Mouse (Mus musculus) CH12.LX (cell line): ENCODE measurements at regions not wholly inside any gene's neighbourhood (a gene's known extent, or its start where the extent isn't known, plus 50 kb on each side); places are given as distances from the start of the nearest gene placed in this dataset.

Experiments used
- DNase-seq: peaks from one replicate; pipeline ENCODE4 v3.0.0-alpha.2; 2013; ENCODE audit errors: extremely low read depth
- H3K27ac ChIP-seq: 2 replicates; pipeline ENCODE4 v1.5.1; 2012; ENCODE audit warnings: low read depth, mild to moderate bottlenecking, control low read depth, moderate library complexity; ENCODE audit not compliant: insufficient read depth
- H3K27me3 ChIP-seq: replicated peaks from 2 replicates; pipeline ENCODE3; 2012; ENCODE audit warnings: inconsistent platforms
- H3K36me3 ChIP-seq, 2 experiments: replicated peaks in 1 of 2; 2 replicates each; pipeline versions ENCODE3 to v1.6.1; 2012; ENCODE audit warnings: inconsistent platforms in 1 of 2, low read length in 1 of 2, mild to moderate bottlenecking in 1 of 2, mixed read lengths in 1 of 2, moderate library complexity in 1 of 2; ENCODE audit not compliant: control insufficient read depth in 1 of 2, insufficient read depth in 1 of 2
- H3K4me1 ChIP-seq, 2 experiments: 2 replicates each; pipeline ENCODE4 v1.6.1; 2012; ENCODE audit warnings: inconsistent platforms in 1 of 2, moderate library complexity in 1 of 2; ENCODE audit not compliant: insufficient read depth in 2 of 2, control insufficient read depth in 1 of 2
- H3K4me2 ChIP-seq: 2 replicates; pipeline ENCODE4 v1.6.1; 2012; ENCODE audit warnings: low read depth, mild to moderate bottlenecking, control low read depth; ENCODE audit not compliant: poor library complexity, insufficient read depth, severe bottlenecking
- H3K4me3 ChIP-seq, 3 experiments: fragments of 150-350 bp in 1 of 3; sonication (generic) in 1 of 3; replicated peaks in 1 of 3; 2 replicates each; pipeline versions ENCODE3 to v1.5.1; 2011 to 2012; ENCODE audit warnings: low read depth in 2 of 3, low read length in 2 of 3, mild to moderate bottlenecking in 2 of 3, moderate library complexity in 2 of 3, control low read depth in 1 of 3, improper control_type of control experiment in 1 of 3, inconsistent platforms in 1 of 3, mixed read lengths in 1 of 3; ENCODE audit not compliant: poor library complexity in 1 of 3
- H3K79me2 ChIP-seq: replicated peaks from 2 replicates; pipeline ENCODE4 v1.6.1; 2012; ENCODE audit warnings: mild to moderate bottlenecking, moderate library complexity; ENCODE audit not compliant: control insufficient read depth, poor library complexity, insufficient read depth, severe bottlenecking; ENCODE audit errors: extremely low read depth
- H3K9ac ChIP-seq: 2 replicates; pipeline ENCODE4 v1.6.1; 2012; ENCODE audit warnings: low read depth, mild to moderate bottlenecking, control low read depth, moderate library complexity; ENCODE audit not compliant: insufficient read depth
- H3K9me3 ChIP-seq: replicated peaks from 2 replicates; pipeline ENCODE3; 2012; ENCODE audit warnings: low read length, inconsistent platforms, mixed read lengths
- CHD2 ChIP-seq: IDR thresholded peaks from 2 replicates; pipeline ENCODE4 v1.6.1; 2011; ENCODE audit warnings: low read length, improper control_type of control experiment
- CTCF ChIP-seq, 2 experiments: IDR thresholded peaks in 1 of 2; conservative IDR thresholded peaks in 1 of 2; 2 replicates each; pipeline ENCODE4 v1.5.1; 2011 to 2012; ENCODE audit warnings: low read depth in 2 of 2, low read length in 2 of 2, improper control_type of control experiment in 1 of 2, inconsistent platforms in 1 of 2, mild to moderate bottlenecking in 1 of 2, moderate library complexity in 1 of 2
- E2F4 ChIP-seq: IDR thresholded peaks from 2 replicates; pipeline ENCODE4 v1.6.1; 2011; ENCODE audit warnings: low read depth, low read length, improper control_type of control experiment; ENCODE audit not compliant: insufficient replicate concordance
- ELF1 ChIP-seq: IDR thresholded peaks from 2 replicates; pipeline ENCODE4 v1.6.1; 2014; ENCODE audit warnings: low read depth, mild to moderate bottlenecking, inconsistent platforms, low read length, improper control_type of control experiment
- ETS1 ChIP-seq: conservative IDR thresholded peaks from 2 replicates; pipeline ENCODE4 v1.6.1; 2012; ENCODE audit warnings: low read depth, mild to moderate bottlenecking, inconsistent platforms, low read length, improper control_type of control experiment, moderate library complexity
- GABPA ChIP-seq: IDR thresholded peaks from 2 replicates; pipeline ENCODE4 v1.6.1; 2012; ENCODE audit warnings: low read depth, low read length, improper control_type of control experiment, inconsistent platforms; ENCODE audit not compliant: insufficient replicate concordance
- HCFC1 ChIP-seq: IDR thresholded peaks from 2 replicates; pipeline ENCODE4 v1.6.1; 2012; ENCODE audit warnings: low read depth, mild to moderate bottlenecking, inconsistent platforms, low read length, improper control_type of control experiment
- IRF4 ChIP-seq: IDR thresholded peaks from 2 replicates; pipeline ENCODE4 v1.6.1; 2014; ENCODE audit warnings: low read depth, mild to moderate bottlenecking, inconsistent platforms, low read length, improper control_type of control experiment
- JUN ChIP-seq: IDR thresholded peaks from 2 replicates; pipeline ENCODE4 v1.6.1; 2011; ENCODE audit warnings: low read depth, mild to moderate bottlenecking, low read length, improper control_type of control experiment, moderate library complexity; ENCODE audit not compliant: insufficient read depth
- KAT2A ChIP-seq: IDR thresholded peaks from 2 replicates; pipeline ENCODE4 v1.6.1; 2012; ENCODE audit warnings: low read length, improper control_type of control experiment, inconsistent platforms; ENCODE audit not compliant: insufficient replicate concordance
- MAX ChIP-seq: IDR thresholded peaks from 2 replicates; pipeline ENCODE4 v1.6.1; 2011; ENCODE audit warnings: low read length, improper control_type of control experiment
- MXI1 ChIP-seq: IDR thresholded peaks from 2 replicates; pipeline ENCODE4 v1.6.1; 2011; ENCODE audit warnings: mild to moderate bottlenecking, low read depth, low read length, improper control_type of control experiment
- NRF1 ChIP-seq: IDR thresholded peaks from 2 replicates; pipeline ENCODE4 v1.6.1; 2014; ENCODE audit warnings: low read depth, mild to moderate bottlenecking, inconsistent platforms, low read length, improper control_type of control experiment, moderate library complexity
- PAX5 ChIP-seq: IDR thresholded peaks from 2 replicates; pipeline ENCODE4 v1.6.1; 2012; ENCODE audit warnings: low read length, inconsistent platforms, mixed read lengths
- POLR2A ChIP-seq: IDR thresholded peaks from 2 replicates; pipeline ENCODE4 v1.6.1; 2011; ENCODE audit warnings: low read depth, mild to moderate bottlenecking, improper control_type of control experiment, low read length
- POLR2AphosphoS2 ChIP-seq: IDR thresholded peaks from 2 replicates; pipeline ENCODE4 v1.6.1; 2011; ENCODE audit warnings: low read depth, low read length, improper control_type of control experiment
- RAD21 ChIP-seq: IDR thresholded peaks from 2 replicates; pipeline ENCODE4 v1.6.1; 2011; ENCODE audit warnings: low read depth, mild to moderate bottlenecking, low read length, improper control_type of control experiment, moderate library complexity
- TBP ChIP-seq: conservative IDR thresholded peaks from 2 replicates; pipeline ENCODE4 v1.6.1; 2011; ENCODE audit warnings: low read depth, low read length, improper control_type of control experiment
- USF1 ChIP-seq: IDR thresholded peaks from 2 replicates; pipeline ENCODE4 v1.6.1; 2014; ENCODE audit warnings: low read depth, mild to moderate bottlenecking, inconsistent platforms, low read length, improper control_type of control experiment
- ZC3H11A ChIP-seq: IDR thresholded peaks from 2 replicates; pipeline ENCODE4 v1.6.1; 2012; ENCODE audit warnings: low read depth, mild to moderate bottlenecking, inconsistent platforms, low read length, improper control_type of control experiment
- ZMIZ1 ChIP-seq: IDR thresholded peaks from 2 replicates; pipeline ENCODE4 v1.6.1; 2012; ENCODE audit warnings: low read depth, mild to moderate bottlenecking, inconsistent platforms, low read length, improper control_type of control experiment
- dilution Hi-C: fragments of 300-500 bp; cut with MboI; formaldehyde crosslinking; loops from 2 replicates; pipeline ENCODE4 v1.14.3; 2020; ENCODE audit warnings: low sequenced_read_pairs; ENCODE audit not compliant: extremely low pct_unique_long_range_greater_than_20kb, extremely low pct_ligation_motif_present
- in situ Hi-C: fragments of 300-500 bp; cut with MboI; formaldehyde crosslinking; loops from 3 replicates; pipeline ENCODE4 v1.14.3; 2019; ENCODE audit warnings: low sequenced_read_pairs, low pct_ligation_motif_present, low pct_unique_long_range_greater_than_20kb, mixed read lengths

- H3K4me3 ChIP-seq = no peak overlapping the region
- no peak overlapping the region for H3K4me2 ChIP-seq
- no peak for DNase-seq
- H3K79me2 ChIP-seq = no peaks in the 10 kb centered on the region
- H3K9ac ChIP-seq = no peak overlapping the region
- in situ Hi-C loops = no loop called here
- TF ChIP-seq E2F4 = no peak
- no peak for TF ChIP-seq USF1
- TF ChIP-seq POLR2AphosphoS2 = no peak
- TF ChIP-seq PAX5 = no peak
- no peak for TF ChIP-seq RAD21
- TF ChIP-seq ELF1 = no peak
- H3K9me3 ChIP-seq = no peaks in the 10 kb centered on the region
- H3K27me3 ChIP-seq = no peaks in the 10 kb centered on the region
- dilution Hi-C loops = no loop called here
- no peak overlapping the region for H3K27ac ChIP-seq
- no peaks in the 10 kb centered on the region for H3K36me3 ChIP-seq
- peaks cover 0 to 15% of the 10 kb centered on the region in 2 experiments; a peak in 1 of 4 replicates for H3K4me1 ChIP-seq
These were observed 193.3 kb upstream of the Tpk1 start for GRCm38 (mm10) chr6:43859406-43859805.

- Histone ChIP-seq H3K79me2 (no peaks in the 10 kb centered on the region), H3K36me3 (no peaks in the 10 kb centered on the region), H3K9me3 (no peaks in the 10 kb centered on the region), H3K4me1 (peaks cover 0 to 15% of the 10 kb centered on the region in 2 experiments; a peak in 1 of 4 replicates), H3K4me3 (no peak overlapping the region), H3K27ac (no peak overlapping the region), H3K9ac (no peak overlapping the region), H3K4me2 (no peak overlapping the region), H3K27me3 (no peaks in the 10 kb centered on the region)
- peak; percentile 54 for DNase-seq
- TF ChIP-seq ELF1 (no peak), HCFC1 (no peak)
- dilution Hi-C loops = no loop called here
- in situ Hi-C loops = no loop called here
These were observed 191.0 kb upstream of the Tpk1 start for GRCm38 (mm10) chr6:43857046-43857445.

GRCm38 (mm10) chr6:43853461-43853860, 187.4 kb upstream of the Tpk1 start:
- in situ Hi-C loops = no loop called here
- H3K27ac ChIP-seq = no peak overlapping the region
- DNase-seq = no peak

More at GRCm38 (mm10) chr6:43853461-43853860, 187.4 kb upstream of the Tpk1 start:
- Histone ChIP-seq H3K27me3 (no peaks in the 10 kb centered on the region), H3K4me2 (no peak overlapping the region), H3K4me3 (no peak overlapping the region), H3K4me1 (peaks cover 0 to 24% of the 10 kb centered on the region in 2 experiments; a peak in 2 of 4 replicates), H3K79me2 (no peaks in the 10 kb centered on the region), H3K36me3 (no peaks in the 10 kb centered on the region), H3K9ac (no peak overlapping the region)
- TF ChIP-seq RAD21 (no peak), GABPA (no peak), POLR2AphosphoS2 (no peak), ETS1 (no peak), TBP (no peak), ZC3H11A (no peak), IRF4 (no peak), JUN (no peak), POLR2A (no peak), MAX (no peak), NRF1 (no peak), KAT2A (no peak), CHD2 (no peak), MXI1 (no peak), USF1 (no peak), CTCF (conservative IDR thresholded peaks at IDR 0.05 in 1 of 2, IDR thresholded peaks at IDR 0.05 in 1 of 2; ENCODE audit: low read depth in 2 of 2, low read length in 2 of 2) (no peak), ZMIZ1 (no peak)
- TF ChIP-seq, all 38 proteins: peak for 0
- dilution Hi-C loops = no loop called here
- H3K9me3 ChIP-seq = no peaks in the 10 kb centered on the region
